Mouse (Mus musculus) T-helper 1 cell (primary cell): ENCODE results near the gene Sidt1.
"Not testable (repeated sequence)": the region's sequence is repeated elsewhere in the genome, so short reads cannot be mapped to it uniquely, and the experiment has no call there.

Experiments
- in situ Hi-C: fragments of 300-600 bp; cut with MboI, MseI; formaldehyde crosslinking; loops from one replicate; pipeline ENCODE4 v1.15.1; 2025; ENCODE audit warnings: high pct_unique_total_duplicates

Sidt1 gene

GRCm38 (mm10) chr16:44303822-44304221, 29.2 kb downstream of the Sidt1 start:
- in situ Hi-C loops = no loop called here

GRCm38 (mm10) chr16:44302126-44302892, 30.7 kb downstream of the Sidt1 start:
- in situ Hi-C loops = no loop called here

- in situ Hi-C loops = no loop called here
Measured at GRCm38 (mm10) chr16:44299438-44300093, 33.4 kb downstream of the Sidt1 start.

GRCm38 (mm10) chr16:44293960-44294359, 39.0 kb downstream of the Sidt1 start:
- in situ Hi-C loops = no loop called here

- in situ Hi-C loops = not testable (repeated sequence)
Measured at GRCm38 (mm10) chr16:44292681-44293080, 40.3 kb downstream of the Sidt1 start.

- in situ Hi-C loops = no loop called here
Measured at GRCm38 (mm10) chr16:44289004-44289648, 43.9 kb downstream of the Sidt1 start.

GRCm38 (mm10) chr16:44287356-44287950, 45.5 kb downstream of the Sidt1 start:
- in situ Hi-C loops = no loop called here

- in situ Hi-C loops = no loop called here
Measured at GRCm38 (mm10) chr16:44282614-44283325, 50.2 kb downstream of the Sidt1 start.

GRCm38 (mm10) chr16:44282036-44282435, 51.0 kb downstream of the Sidt1 start:
- in situ Hi-C loops = no loop called here

- in situ Hi-C loops = no loop called here
Measured at GRCm38 (mm10) chr16:44280806-44281205, 52.2 kb downstream of the Sidt1 start.

GRCm38 (mm10) chr16:44277212-44277611, 55.8 kb downstream of the Sidt1 start:
- in situ Hi-C loops = no loop called here

- in situ Hi-C loops = no loop called here
Measured at GRCm38 (mm10) chr16:44271371-44272038, 61.5 kb downstream of the Sidt1 start.

- in situ Hi-C loops = no loop called here
Measured at GRCm38 (mm10) chr16:44270606-44271005, 62.4 kb downstream of the Sidt1 start.

GRCm38 (mm10) chr16:44269578-44269977, 63.4 kb downstream of the Sidt1 start:
- in situ Hi-C loops = no loop called here

- in situ Hi-C loops = no loop called here
Measured at GRCm38 (mm10) chr16:44268541-44269215, 64.3 kb downstream of the Sidt1 start.

GRCm38 (mm10) chr16:44265562-44265961, 67.4 kb downstream of the Sidt1 start:
- in situ Hi-C loops = no loop called here

- in situ Hi-C loops = no loop called here
Measured at GRCm38 (mm10) chr16:44264916-44265315, 68.1 kb downstream of the Sidt1 start.

- in situ Hi-C loops = no loop called here
Measured at GRCm38 (mm10) chr16:44257476-44257875, 75.5 kb downstream of the Sidt1 start.

GRCm38 (mm10) chr16:44254698-44255097, 78.3 kb downstream of the Sidt1 start:
- in situ Hi-C loops = no loop called here
